Mouse (Mus musculus): ENCODE data around the gene Nmnat3. TPM values are rescaled to one million over a fixed set of nuclear protein-coding genes. Genes with fewer than 3 reads are reported as not detected.

Gene Nmnat3
- polyA plus RNA-seq, 1 experiment from 2014 or later: 1.4 TPM

- no peak for ATAC-seq (ENCODE audit: low FRiP score, low read depth)
These were observed 88.3 kb downstream of the Nmnat3 start for GRCm38 (mm10) chr9:98375329-98376170.

GRCm38 (mm10) chr9:98379736-98380135 lies 92.5 kb downstream of the Nmnat3 start:
- Histone ChIP-seq H3K27me3 (no peaks in the 10 kb centered on the region), H3K4me1 (replicated peaks) (peaks cover 7% of the 10 kb centered on the region; the same call in 1 of the 2 replicates), H3K27ac (replicated peaks) (no peak overlapping the region), H3K9ac (no peak overlapping the region), H3K9me3 (no peaks in the 10 kb centered on the region), H3K4me3 (no peak overlapping the region), H3K36me3 (no peaks in the 10 kb centered on the region), H3K4me2 (no peak overlapping the region)
- ATAC-seq (ENCODE audit: low FRiP score, low read depth): no peak
- 81% methylated on average over 4 of the region's 4 CpGs for WGBS

More at GRCm38 (mm10) chr9:98375329-98376170, 88.3 kb downstream of the Nmnat3 start:
- Histone ChIP-seq H3K4me2 (no peak overlapping the region), H3K9me3 (no peaks in the 10 kb centered on the region), H3K36me3 (no peaks in the 10 kb centered on the region), H3K4me1 (replicated peaks) (peaks cover 7% of the 10 kb centered on the region; the same call in 1 of the 2 replicates), H3K27ac (replicated peaks) (no peak overlapping the region), H3K9ac (no peak overlapping the region), H3K27me3 (no peaks in the 10 kb centered on the region), H3K4me3 (no peak overlapping the region)
- 29% methylated on average over 5 of the region's 5 CpGs for whole genome bisulfite sequencing

DNA sequence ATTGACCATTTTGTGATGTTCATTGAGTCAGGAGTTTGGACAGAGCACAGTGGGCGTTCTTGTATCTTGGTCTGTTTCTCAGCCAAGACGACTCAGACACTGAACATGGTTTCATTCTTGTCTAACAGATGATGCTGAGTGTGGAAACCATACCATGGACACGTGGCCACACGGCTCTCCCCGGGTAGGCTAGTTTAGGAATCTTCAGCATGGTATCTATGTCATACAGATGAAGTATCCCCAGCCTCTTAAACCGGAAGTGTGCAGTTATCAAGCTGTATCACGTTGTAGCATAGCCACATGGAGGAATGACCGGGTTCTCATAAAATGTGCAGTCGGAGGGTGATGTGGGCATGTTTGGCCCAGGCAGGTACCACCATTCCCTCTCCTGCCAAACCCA lies 93.4 kb downstream of the Nmnat3 start:
- no peak overlapping the region for H3K4me3 ChIP-seq
- no peaks in the 10 kb centered on the region for H3K36me3 ChIP-seq
- H3K4me2 ChIP-seq: no peak overlapping the region
- no peak for ATAC-seq (ENCODE audit: low FRiP score, low read depth)
- H3K9ac ChIP-seq: no peak overlapping the region
- WGBS: 93% methylated on average over 9 of the region's 9 CpGs
- H3K27me3 ChIP-seq: no peaks in the 10 kb centered on the region
- H3K27ac ChIP-seq (replicated peaks): no peak overlapping the region
- H3K9me3 ChIP-seq: no peaks in the 10 kb centered on the region
- H3K4me1 ChIP-seq (replicated peaks): peaks cover 5% of the 10 kb centered on the region; the same call in 1 of the 2 replicates

GRCm38 (mm10) chr9:98387741-98388632 lies 100.8 kb downstream of the Nmnat3 start:
- 71% methylated on average over 10 of the region's 10 CpGs for WGBS

GRCm38 (mm10) chr9:98388633-98388965 lies 101.4 kb downstream of the Nmnat3 start:
- no peak overlapping the region for H3K9ac ChIP-seq

More at GRCm38 (mm10) chr9:98387741-98388632, 100.8 kb downstream of the Nmnat3 start:
- Histone ChIP-seq H3K9ac (no peak overlapping the region), H3K4me3 (no peak overlapping the region), H3K4me1 (replicated peaks) (no peaks in the 10 kb centered on the region), H3K27ac (replicated peaks) (no peak overlapping the region), H3K4me2 (no peak overlapping the region), H3K36me3 (no peaks in the 10 kb centered on the region), H3K9me3 (no peaks in the 10 kb centered on the region), H3K27me3 (no peaks in the 10 kb centered on the region)
- ATAC-seq (ENCODE audit: low FRiP score, low read depth): no peak

GRCm38 (mm10) chr9:98393496-98393895 lies 106.3 kb downstream of the Nmnat3 start:
- Histone ChIP-seq H3K4me1 (replicated peaks) (no peaks in the 10 kb centered on the region), H3K9ac (no peak overlapping the region), H3K36me3 (no peaks in the 10 kb centered on the region), H3K9me3 (no peaks in the 10 kb centered on the region), H3K27me3 (no peaks in the 10 kb centered on the region), H3K4me2 (no peak overlapping the region), H3K27ac (replicated peaks) (no peak overlapping the region), H3K4me3 (no peak overlapping the region)
- WGBS: 74% methylated on average over 4 of the region's 4 CpGs
- ATAC-seq (ENCODE audit: low FRiP score, low read depth): no peak

More at GRCm38 (mm10) chr9:98388633-98388965, 101.4 kb downstream of the Nmnat3 start:
- Histone ChIP-seq H3K4me3 (no peak overlapping the region), H3K27ac (replicated peaks) (no peak overlapping the region), H3K9me3 (no peaks in the 10 kb centered on the region), H3K4me2 (no peak overlapping the region), H3K36me3 (no peaks in the 10 kb centered on the region), H3K4me1 (replicated peaks) (no peaks in the 10 kb centered on the region), H3K27me3 (no peaks in the 10 kb centered on the region)
- no peak for ATAC-seq (ENCODE audit: low FRiP score, low read depth)
- WGBS: 77% methylated on average over 5 of the region's 5 CpGs

GRCm38 (mm10) chr9:98397211-98397610 lies 110.0 kb downstream of the Nmnat3 start:
- Histone ChIP-seq H3K27ac (replicated peaks) (no peak overlapping the region), H3K9me3 (no peaks in the 10 kb centered on the region), H3K4me1 (replicated peaks) (no peaks in the 10 kb centered on the region), H3K36me3 (no peaks in the 10 kb centered on the region), H3K9ac (no peak overlapping the region), H3K4me2 (no peak overlapping the region), H3K4me3 (no peak overlapping the region), H3K27me3 (no peaks in the 10 kb centered on the region)
- no peak for ATAC-seq (ENCODE audit: low FRiP score, low read depth)
- whole genome bisulfite sequencing: 86% methylated on average over 6 of the region's 6 CpGs

- 88% methylated on average over 3 of the region's 3 CpGs for WGBS
- H3K4me3 ChIP-seq: no peak overlapping the region
- H3K4me1 ChIP-seq (replicated peaks): no peaks in the 10 kb centered on the region
- no peaks in the 10 kb centered on the region for H3K36me3 ChIP-seq
- H3K4me2 ChIP-seq: no peak overlapping the region
- no peaks in the 10 kb centered on the region for H3K9me3 ChIP-seq
- ATAC-seq (ENCODE audit: low FRiP score, low read depth): no peak
- no peaks in the 10 kb centered on the region for H3K27me3 ChIP-seq
- H3K27ac ChIP-seq (replicated peaks): no peak overlapping the region
- no peak overlapping the region for H3K9ac ChIP-seq
These were observed 110.6 kb downstream of the Nmnat3 start for GRCm38 (mm10) chr9:98397866-98398265.

DNA sequence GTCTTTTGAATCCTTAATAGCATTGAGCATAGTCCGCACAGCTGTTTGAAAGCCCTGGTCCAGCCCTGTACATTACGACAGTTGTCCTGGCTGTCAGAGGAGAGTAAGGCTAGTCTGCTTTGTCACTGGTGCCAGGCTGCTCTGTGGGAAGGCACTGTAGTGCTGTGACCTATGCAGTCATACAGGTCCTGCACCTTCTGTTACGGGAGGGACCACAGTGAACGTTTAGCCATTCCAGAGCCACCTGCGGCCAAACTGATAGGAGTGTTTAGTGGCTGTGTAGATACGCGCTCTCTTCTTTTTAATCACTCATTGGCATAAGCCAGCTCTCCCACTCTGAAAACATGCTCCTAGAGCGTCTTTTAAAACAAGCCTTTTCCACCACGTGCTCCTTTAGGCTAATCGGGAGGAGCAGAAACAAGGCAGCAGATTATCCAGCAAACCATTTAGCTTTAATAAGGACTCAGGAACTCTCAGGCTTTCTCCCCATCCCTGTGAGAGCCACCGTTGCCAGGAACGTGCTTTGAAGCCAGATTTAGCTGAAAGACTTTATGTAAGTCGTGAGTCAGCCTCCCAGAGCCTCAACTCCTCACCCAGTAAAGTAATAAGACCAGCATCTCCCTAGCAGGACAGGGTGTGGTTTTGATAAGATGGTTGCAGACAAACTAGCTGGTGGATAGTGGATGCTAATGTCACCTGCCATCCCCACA lies 113.1 kb downstream of the Nmnat3 start:
- Histone ChIP-seq H3K4me3 (no peak overlapping the region), H3K4me2 (no peak overlapping the region), H3K27me3 (no peaks in the 10 kb centered on the region), H3K36me3 (no peaks in the 10 kb centered on the region), H3K4me1 (replicated peaks) (no peaks in the 10 kb centered on the region), H3K9me3 (no peaks in the 10 kb centered on the region), H3K27ac (replicated peaks) (no peak overlapping the region), H3K9ac (no peak overlapping the region)
- ATAC-seq (ENCODE audit: low FRiP score, low read depth): no peak
- WGBS: 74% methylated on average over 13 of the region's 13 CpGs

DNA sequence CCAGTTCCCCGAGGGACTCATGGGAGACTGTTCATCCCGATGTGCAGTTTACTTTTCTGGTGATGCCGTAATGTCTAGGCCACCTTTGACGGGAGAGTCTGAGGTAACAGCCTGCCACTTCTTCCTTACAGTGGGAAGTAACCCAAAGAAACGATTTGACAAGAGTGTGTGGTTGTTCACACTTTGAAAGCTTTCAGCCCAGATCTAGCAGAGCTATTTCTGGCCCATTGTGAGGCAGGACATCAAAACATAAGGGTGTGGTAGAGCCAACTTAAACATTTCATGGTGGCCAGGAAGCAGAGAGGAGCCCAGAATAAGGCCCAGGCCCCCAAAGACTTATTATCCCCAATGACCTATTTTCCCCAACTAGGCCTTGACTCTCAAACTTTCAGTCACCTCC lies 114.4 kb downstream of the Nmnat3 start:
- Histone ChIP-seq H3K27ac (replicated peaks) (no peak overlapping the region), H3K4me1 (replicated peaks) (no peaks in the 10 kb centered on the region), H3K36me3 (no peaks in the 10 kb centered on the region), H3K9ac (no peak overlapping the region), H3K4me2 (no peak overlapping the region), H3K27me3 (no peaks in the 10 kb centered on the region), H3K4me3 (no peak overlapping the region), H3K9me3 (no peaks in the 10 kb centered on the region)
- 85% methylated on average over 5 of the region's 5 CpGs for WGBS
- no peak for ATAC-seq (ENCODE audit: low FRiP score, low read depth)

DNA sequence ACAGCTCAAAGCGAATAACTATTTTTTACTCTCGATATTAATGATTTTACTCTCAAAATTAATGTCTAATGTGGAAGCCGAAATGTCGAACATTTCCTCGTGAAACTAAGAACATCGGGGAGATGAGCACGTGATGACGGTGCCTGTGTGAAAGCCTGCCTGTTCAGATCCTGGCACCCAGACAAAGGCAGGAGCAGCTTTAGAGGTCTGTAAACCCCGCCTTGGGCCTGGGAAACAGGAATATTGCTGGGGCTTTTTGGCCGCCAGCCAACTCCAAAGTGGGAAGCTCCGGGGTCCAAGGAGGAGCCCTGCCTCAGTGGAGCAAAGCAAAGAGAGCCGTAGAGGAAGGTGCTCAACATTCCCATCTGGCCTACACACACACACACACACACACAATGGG lies 120.5 kb downstream of the Nmnat3 start:
- H3K9ac ChIP-seq: no peak overlapping the region
- WGBS: 68% methylated on average over 12 of the region's 12 CpGs
- H3K27me3 ChIP-seq: no peaks in the 10 kb centered on the region
- no peak overlapping the region for H3K4me3 ChIP-seq
- no peak overlapping the region for H3K4me2 ChIP-seq
- H3K36me3 ChIP-seq: no peaks in the 10 kb centered on the region
- no peaks in the 10 kb centered on the region for H3K9me3 ChIP-seq
- H3K4me1 ChIP-seq (replicated peaks): 0 out of 2 replicates have a peak, but pooled peaks cover 3% of the 10 kb centered on the region
- no peak for ATAC-seq (ENCODE audit: low FRiP score, low read depth)
- H3K27ac ChIP-seq (replicated peaks): no peak overlapping the region
